Mouse (Mus musculus): ENCODE results near the gene Dip2b.

The Dip2b gene

GRCm38 (mm10) chr15:100050940-100051339 is 12.5 kb downstream of the Dip2b start:
- DNase-seq (ENCODE audit: low read depth, low spot score) = no peak

- DNase-seq (ENCODE audit: low read depth, low spot score) = no peak
Observed at GRCm38 (mm10) chr15:100052726-100053125, 14.3 kb downstream of the Dip2b start.

GRCm38 (mm10) chr15:100056397-100056908 is 18.0 kb downstream of the Dip2b start:
- no peak for DNase-seq (ENCODE audit: low read depth, low spot score)

GRCm38 (mm10) chr15:100057698-100058097 is 19.2 kb downstream of the Dip2b start:
- DNase-seq (ENCODE audit: low read depth, low spot score) = no peak

- DNase-seq (ENCODE audit: low read depth, low spot score) = no peak
Observed at GRCm38 (mm10) chr15:100058143-100058542, 19.7 kb downstream of the Dip2b start.

- DNase-seq (ENCODE audit: low read depth, low spot score) = no peak
Observed at GRCm38 (mm10) chr15:100058912-100059311, 20.4 kb downstream of the Dip2b start.

- no peak for DNase-seq (ENCODE audit: low read depth, low spot score)
Observed at GRCm38 (mm10) chr15:100059626-100060311, 21.3 kb downstream of the Dip2b start.

- DNase-seq (ENCODE audit: low read depth, low spot score) = no peak
Observed at GRCm38 (mm10) chr15:100060513-100061140, 22.2 kb downstream of the Dip2b start.

GRCm38 (mm10) chr15:100061377-100061776 is 22.9 kb downstream of the Dip2b start:
- no peak for DNase-seq (ENCODE audit: low read depth, low spot score)

GRCm38 (mm10) chr15:100063229-100063773 is 24.8 kb downstream of the Dip2b start:
- no peak for DNase-seq (ENCODE audit: low read depth, low spot score)

GRCm38 (mm10) chr15:100066702-100067101 is 28.2 kb downstream of the Dip2b start:
- DNase-seq (ENCODE audit: low read depth, low spot score) = no peak

GRCm38 (mm10) chr15:100069101-100069500 is 30.6 kb downstream of the Dip2b start:
- no peak for DNase-seq (ENCODE audit: low read depth, low spot score)

- DNase-seq (ENCODE audit: low read depth, low spot score) = no peak
Observed at GRCm38 (mm10) chr15:100070021-100070420, 31.6 kb downstream of the Dip2b start.

- no peak for DNase-seq (ENCODE audit: low read depth, low spot score)
Observed at GRCm38 (mm10) chr15:100071819-100072218, 33.4 kb downstream of the Dip2b start.

GRCm38 (mm10) chr15:100073696-100074453 is 35.4 kb downstream of the Dip2b start:
- DNase-seq (ENCODE audit: low read depth, low spot score) = no peak

GRCm38 (mm10) chr15:100074754-100075153 is 36.3 kb downstream of the Dip2b start:
- no peak for DNase-seq (ENCODE audit: low read depth, low spot score)

- no peak for DNase-seq (ENCODE audit: low read depth, low spot score)
Observed at GRCm38 (mm10) chr15:100076362-100076761, 37.9 kb downstream of the Dip2b start.

- no peak for DNase-seq (ENCODE audit: low read depth, low spot score)
Observed at GRCm38 (mm10) chr15:100080833-100081477, 42.5 kb downstream of the Dip2b start.

GRCm38 (mm10) chr15:100081478-100081998 is 43.1 kb downstream of the Dip2b start:
- DNase-seq (ENCODE audit: low read depth, low spot score) = no peak

- no peak for DNase-seq (ENCODE audit: low read depth, low spot score)
Observed at GRCm38 (mm10) chr15:100082052-100082451, 43.6 kb downstream of the Dip2b start.

- no peak for DNase-seq (ENCODE audit: low read depth, low spot score)
Observed at GRCm38 (mm10) chr15:100082733-100083132, 44.3 kb downstream of the Dip2b start.

Data from c-Kit-negative CD71-positive TER-119-positive erythroid progenitor cells, embryonic 14.5 days (primary cell).